Mouse (Mus musculus): Measurements from ENCODE around the gene Eefsec. TPM values are rescaled to one million over a fixed set of nuclear protein-coding genes. Genes with fewer than 3 reads are reported as not detected.

Gene Eefsec
- total RNA-seq, 2 experiments from 2014 or later: 10.5 to 17.0 TPM

DNA sequence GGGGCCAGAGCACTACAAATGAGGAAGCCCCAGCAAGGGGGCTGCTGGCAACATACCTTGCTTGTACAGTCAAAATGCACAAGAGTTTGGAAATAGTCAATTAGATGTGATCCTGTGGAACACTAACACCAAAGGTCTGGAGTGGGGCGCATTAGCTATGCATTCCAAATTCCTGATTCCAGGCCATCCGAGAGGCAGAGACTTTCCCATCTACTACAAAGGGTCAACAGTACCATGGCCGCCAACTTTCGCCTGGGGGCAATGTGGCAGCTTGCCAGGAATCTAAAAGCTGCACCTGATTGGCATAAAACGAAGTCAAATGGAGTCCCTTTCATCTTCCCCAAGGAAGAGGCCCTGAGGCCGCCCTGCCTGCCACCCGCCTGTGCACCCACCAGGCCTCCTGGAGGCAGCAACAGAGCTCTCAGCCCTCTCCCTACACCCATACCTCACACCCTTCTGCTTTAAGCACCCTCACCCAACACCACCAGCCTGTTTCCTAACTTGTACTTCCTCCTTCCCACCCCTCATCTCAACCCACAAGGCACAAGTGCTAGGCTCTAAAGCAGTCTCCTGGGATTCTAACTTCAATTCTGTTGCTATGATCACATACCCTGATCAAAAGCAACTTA, 30.1 kb downstream of the Eefsec start:
- peak; percentile 91 for ATAC-seq (replicated peaks; ENCODE audit: poor library complexity)

DNA sequence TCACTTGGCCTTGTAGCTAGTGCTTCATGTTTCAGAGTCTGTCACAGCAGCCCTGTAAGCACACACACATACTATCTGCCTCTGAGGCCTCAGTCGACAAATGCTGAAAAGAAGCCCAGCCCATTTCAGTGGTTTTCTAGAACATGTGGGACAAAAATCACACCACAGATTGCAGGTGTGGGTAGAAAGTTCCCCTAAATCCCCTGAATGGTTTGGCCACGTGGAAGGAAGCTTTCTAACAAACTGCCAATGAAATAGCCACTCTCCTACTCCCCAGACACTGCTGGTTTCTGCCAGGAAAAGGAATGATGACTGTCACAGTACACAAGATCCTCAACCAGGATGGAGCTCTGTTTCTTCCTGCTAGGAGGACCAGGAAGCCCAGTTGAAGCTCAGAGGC, 33.7 kb downstream of the Eefsec start:
- ATAC-seq (replicated peaks; ENCODE audit: poor library complexity): no peak

DNA sequence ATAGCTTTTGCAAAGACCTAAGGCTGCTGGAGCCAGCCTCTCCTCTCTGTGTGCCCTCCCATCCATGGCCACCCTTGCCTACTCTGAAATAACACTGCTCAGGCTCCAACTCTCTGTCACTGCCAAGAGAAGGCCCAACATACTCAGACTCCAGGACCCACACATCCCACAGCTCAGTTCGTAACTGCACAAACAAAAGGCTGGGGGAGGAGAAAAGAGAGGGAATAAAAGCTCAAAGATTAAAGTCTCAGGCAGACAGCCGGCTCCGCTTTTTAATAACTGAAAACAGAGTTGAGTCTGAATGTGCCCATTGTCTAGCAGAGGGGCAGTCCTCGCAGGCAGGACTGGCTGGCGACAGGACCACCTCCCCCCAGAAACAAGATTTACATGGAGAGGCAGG, 36.8 kb downstream of the Eefsec start:
- no peak for ATAC-seq (replicated peaks; ENCODE audit: poor library complexity)

DNA sequence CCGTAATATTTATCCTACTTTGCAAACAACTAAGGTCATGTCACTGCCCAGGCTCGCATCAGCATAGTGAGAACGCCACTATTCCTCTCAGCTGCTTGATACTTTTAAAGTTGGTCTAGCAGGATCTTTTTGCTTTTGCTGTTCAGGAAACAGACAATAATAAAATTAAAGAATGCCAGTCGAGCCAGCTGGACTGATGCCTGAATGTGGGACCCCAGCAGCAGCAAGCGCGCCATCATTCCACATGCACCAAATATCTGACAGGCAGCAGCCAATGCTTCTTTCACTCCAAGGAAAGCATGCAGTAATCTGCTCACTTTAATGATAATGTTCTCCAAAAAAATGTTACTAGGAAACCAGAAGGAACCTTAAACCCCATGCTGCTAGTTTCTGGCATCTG, 45.9 kb downstream of the Eefsec start:
- ATAC-seq (replicated peaks; ENCODE audit: poor library complexity): no peak

DNA sequence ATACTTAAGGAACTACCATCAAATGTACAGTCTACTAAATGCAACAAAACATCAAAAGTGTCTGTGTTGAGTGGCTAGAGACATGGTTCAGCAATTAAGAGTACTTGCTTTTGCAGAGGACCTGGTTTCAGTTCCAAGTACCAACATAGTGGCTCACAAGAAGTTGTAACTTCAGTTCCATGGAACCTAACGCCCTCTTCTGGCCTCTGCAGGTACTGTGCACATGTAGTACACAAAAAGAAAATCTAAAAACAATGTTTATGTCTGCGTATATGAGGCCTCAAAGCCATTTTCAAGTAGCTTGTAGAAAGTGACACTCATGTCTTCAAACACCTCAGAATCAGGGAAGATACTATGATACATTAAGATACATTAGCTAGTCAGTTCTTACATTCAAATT, 48.4 kb downstream of the Eefsec start:
- ATAC-seq (replicated peaks; ENCODE audit: poor library complexity): no peak

DNA sequence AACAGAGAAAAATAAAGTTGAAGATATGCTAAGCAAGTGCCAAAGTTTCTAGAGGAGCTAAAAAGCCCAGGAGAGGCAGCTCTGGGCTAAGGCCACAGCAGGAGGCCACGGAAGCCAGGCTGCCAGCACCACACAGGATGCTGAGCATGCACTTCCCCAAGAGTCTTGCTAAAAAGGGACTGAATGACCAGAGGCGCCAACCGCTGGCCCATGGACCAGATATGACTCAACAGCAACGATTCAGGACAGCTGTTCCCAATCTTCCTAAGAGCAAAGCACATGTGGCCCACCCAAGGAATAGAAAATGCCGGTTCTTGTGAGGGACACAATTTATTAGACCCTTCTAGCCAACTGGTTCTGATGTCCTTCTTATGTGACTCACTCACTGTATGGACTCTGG, 57.4 kb downstream of the Eefsec start:
- ATAC-seq (replicated peaks; ENCODE audit: poor library complexity): peak; percentile 48; the same call in 1 of the 2 replicates

DNA sequence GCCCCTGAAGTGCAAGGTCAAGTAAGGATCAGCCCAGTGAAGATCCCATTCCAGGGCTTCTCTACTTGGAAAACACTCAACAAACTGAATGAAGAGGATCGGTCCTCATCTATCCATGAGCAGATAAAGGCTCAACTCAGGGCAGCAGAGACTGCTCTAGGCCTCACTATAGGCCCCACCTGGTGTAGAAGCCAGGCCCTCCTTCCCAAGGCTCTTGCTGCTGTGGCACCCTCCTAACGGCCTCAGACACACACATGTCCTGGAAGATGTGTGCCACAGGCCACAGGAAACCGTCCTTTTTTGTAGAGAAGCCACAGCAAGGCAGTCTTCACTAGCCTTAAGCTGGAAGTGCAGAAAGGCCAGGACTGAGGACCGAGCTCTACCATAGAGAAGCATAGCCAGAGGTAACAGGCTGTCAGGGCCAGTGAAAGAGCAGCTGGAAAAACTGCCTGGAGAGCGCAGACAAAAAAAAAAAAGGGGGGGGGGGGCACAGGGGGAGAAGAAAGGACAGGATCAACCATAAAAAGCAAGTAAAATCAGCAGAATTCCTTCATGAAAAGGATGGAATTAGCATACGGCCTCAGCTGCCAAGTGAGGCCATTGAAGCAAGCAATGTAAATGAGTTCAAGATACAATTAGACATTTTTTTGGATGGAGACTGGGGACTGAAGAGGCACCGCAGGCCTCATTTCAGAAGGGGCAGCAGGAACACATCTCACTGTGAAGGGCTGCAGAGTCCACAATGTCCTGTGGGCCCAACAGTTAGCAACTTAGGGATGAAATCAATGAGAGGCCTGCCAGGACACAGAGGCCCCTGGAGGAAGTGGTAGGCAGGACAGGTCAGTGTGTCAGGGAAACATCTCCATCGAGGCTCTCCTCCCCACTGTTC, 58.3 kb downstream of the Eefsec start:
- ATAC-seq (replicated peaks; ENCODE audit: poor library complexity): no peak

DNA sequence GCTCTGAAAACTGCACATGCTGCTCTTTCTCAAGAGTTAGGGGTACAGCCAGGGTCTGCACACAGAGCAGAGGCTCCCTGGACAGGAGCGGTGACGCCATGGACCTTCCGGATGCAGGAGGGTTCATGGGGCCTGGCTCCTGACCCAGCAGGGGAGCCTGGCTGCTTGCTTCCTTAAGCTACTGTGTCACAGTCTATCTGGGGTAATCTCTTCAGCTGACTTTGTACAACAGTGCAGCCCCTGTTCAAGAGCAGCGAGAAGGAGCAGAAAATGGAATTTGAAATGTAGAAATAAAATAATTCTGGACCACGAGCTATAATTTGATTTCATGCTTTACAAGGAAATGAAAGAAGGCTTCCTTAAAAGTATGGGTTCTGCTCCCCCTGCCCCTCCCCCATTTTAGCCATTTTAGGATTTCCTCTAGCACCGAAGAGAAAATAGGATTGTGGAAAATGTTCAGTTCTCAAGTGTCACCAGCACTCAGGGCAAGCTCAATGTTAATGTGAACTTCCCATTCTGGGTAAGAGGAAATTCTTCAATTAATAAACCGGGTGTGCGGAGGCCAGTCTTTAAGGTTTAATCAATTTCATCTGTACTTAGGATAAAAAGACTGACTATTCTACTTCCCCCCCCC, 61.8 kb downstream of the Eefsec start:
- no peak for ATAC-seq (replicated peaks; ENCODE audit: poor library complexity)

DNA sequence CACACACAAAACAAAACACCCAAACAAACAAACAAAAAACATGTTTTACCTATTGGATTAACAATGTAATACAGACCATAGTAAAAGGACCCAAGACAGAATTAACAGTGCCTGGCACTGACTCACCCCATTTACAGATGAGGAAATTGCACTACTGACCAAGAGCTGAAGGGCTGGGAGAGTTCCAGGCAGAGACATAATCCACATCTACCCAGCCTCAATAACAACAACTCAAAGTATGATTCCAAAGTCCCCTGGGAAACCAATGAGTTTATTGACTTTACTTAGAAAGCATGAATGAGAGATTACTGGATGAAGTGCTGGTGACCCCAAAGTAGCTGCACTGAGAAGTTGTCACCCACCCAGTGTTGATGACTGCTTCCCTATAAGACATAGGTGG, 62.6 kb downstream of the Eefsec start:
- no peak for ATAC-seq (replicated peaks; ENCODE audit: poor library complexity)

DNA sequence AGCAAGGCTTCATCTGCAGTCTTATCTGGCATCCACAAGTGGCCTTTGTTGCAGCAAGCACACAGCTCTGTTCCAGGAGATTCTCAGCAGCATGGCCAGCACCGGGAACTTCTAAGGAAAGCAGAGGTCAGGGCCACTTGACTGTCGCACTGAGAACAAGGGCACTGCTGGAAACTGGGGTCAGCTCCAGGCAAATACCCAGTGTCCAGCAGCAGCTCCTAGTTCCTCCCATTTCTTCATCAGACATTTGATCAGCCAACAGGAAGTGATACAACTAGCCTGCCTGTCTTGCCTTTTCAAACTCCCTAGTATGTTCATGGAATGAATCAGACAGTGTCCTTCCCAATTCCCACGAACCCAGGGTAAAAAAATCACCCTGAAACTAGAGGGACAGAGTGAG, 66.6 kb downstream of the Eefsec start:
- peak; percentile 24; the same call in 1 of the 2 replicates for ATAC-seq (replicated peaks; ENCODE audit: poor library complexity)

DNA sequence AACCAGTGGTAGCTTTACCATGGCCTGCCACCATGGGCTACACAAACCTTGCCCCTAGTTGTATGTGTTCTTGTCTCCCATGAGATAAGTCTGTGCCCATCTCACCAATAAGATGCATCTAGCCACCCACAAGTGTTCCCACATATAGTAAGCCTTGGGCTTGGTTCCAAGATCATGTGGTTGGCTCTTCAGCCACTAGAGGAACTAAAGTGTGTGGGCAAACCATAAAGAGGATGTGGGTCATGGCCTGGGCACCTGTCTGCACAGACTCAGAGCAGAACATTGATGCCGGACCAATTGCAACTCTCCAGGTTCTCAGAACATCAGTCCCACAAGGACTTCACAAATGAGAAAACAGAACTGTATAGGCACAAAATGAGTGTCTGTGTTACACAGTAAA, 67.5 kb downstream of the Eefsec start:
- peak; percentile 90 for ATAC-seq (replicated peaks; ENCODE audit: poor library complexity)

DNA sequence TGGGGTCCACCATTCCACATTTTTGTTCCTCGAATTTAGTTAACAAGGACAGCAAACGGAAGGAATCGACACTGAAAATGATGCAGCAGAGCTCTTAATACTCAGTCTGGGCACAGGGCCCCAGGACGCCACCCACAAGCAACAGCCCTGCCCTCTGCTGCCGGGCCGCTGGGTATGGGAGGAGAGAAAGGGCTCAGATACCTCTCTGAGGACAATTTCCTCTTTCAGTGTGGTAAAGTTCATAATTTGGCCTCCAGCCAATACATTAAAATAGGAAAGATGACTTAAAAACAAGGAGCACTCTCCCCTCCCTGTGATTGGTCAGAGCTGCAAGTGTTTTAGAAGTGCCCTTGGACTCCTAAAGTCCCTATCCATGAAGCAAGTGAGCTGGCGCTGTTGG, 72.1 kb downstream of the Eefsec start:
- peak; percentile 52; the same call in 1 of the 2 replicates for ATAC-seq (replicated peaks; ENCODE audit: poor library complexity)

DNA sequence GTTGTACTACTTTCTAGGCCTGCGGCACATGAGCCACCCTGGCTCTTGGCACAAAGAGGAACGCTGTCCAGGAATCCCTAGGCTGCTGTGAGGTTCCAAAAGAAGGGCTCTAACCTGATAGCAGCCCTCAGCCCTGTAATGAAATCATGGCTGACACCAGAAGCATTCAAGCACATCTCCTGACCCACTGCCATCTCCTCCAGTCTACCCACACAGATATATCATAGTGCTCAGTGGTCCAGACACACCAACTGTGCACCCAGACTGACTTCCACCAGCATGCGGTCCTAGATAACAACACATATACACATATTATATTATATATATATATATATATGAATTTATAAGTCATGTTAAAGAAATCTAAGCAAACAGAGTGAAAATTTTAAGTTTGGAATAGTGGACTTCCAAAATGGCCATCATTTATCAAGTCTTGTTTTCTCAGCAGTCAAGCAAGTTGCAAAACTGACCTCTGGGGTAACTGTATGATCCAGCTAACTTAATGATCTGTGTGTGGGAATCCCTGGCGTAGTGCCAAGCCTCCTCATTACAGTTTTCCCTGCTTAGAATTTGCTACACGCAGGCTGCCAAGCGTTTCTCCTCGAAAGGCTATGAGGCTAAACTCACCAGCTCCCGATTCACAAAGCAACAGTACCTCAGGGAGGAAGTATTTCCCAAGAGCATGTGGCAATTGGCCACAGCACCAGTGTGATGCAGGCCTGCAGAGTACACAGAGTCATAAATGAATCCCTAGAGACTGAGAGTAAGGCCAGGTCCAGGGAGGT, 76.3 kb downstream of the Eefsec start:
- ATAC-seq (replicated peaks; ENCODE audit: poor library complexity): peak; percentile 72

DNA sequence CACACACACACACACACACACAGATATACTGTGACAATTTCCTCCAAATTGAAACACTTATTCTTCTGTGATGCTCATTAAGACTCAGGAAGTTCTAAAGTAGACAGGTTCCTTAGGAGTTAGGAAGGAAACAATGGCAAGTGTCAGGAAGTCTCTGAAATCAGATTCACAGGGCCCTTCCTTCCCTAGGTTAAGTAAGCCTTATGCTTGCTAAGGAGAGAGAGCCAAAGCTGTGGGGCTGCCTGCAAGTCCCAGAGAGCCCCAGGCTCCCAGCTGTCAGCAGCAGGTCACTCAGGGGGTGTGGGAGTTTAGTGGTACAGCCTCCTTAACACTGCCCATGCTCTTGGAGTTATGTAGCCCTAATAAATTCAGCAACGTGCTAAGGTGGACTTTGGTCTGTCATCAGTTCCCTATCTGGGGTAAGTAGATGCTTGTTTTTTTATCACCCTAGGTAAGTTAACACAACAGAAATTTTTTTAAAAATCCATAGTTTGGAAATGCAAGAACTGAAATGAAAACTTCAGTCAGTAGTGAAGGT, 82.8 kb downstream of the Eefsec start:
- no peak for ATAC-seq (replicated peaks; ENCODE audit: poor library complexity)

DNA sequence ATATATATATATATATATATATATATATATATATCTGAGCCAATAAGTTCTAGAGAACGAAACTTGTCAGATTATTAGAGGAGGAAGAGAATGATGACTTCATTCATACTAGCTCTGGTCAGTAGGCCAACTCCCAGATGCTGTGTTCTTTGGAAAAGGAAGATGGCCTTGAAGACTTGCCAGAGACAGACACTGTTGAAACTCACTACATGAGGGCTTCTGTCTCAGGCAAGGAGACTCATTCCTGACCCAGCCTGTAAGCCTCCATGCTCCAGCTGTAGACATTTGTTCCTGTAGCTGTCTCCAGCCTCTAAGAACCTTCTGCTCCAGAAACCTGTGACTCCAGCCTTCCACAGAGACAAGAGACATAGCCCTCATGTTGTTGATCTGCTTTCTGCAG, 85.2 kb downstream of the Eefsec start:
- no peak for ATAC-seq (replicated peaks; ENCODE audit: poor library complexity)

DNA sequence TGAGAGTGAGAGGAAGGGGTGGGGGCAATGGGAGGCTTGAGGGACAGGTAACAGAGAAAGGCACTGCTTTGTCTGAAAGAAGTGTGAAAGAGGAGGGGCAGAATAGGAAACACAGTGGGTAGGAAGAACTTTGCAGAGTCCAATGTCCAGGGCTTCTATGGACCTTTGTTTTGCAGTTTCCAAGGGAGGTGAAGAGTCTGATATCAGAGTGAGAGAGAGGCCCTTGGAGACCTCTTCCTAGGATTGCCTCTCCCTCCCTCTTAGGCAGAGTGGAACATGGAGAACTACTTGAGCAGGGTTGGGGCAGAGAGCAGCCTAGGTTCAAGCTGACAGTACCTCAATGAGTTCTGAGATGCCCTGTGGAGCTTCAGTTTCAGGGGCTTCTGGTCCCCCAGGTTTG, 88.1 kb downstream of the Eefsec start:
- ATAC-seq (replicated peaks; ENCODE audit: poor library complexity): no peak

DNA sequence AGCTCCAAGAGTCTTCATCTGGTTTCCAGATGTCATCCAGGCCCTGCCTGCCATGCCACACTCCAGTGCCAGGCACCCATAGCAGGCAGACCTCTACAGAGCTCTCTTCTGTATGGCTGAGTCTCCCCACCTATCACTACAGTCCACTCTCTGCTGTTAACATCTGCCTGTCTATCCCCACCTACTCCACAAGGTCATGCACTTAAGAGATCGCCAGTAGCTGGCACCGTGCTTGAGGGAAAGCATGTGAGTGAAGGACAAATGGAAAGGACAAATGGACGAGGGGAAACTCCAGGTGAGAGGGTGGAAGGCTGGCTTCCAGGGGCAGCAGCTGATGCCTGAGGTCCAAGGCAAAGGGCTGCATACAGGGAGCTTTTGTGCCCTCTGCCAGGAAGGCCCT, 90.5 kb downstream of the Eefsec start:
- no peak for ATAC-seq (replicated peaks; ENCODE audit: poor library complexity)

DNA sequence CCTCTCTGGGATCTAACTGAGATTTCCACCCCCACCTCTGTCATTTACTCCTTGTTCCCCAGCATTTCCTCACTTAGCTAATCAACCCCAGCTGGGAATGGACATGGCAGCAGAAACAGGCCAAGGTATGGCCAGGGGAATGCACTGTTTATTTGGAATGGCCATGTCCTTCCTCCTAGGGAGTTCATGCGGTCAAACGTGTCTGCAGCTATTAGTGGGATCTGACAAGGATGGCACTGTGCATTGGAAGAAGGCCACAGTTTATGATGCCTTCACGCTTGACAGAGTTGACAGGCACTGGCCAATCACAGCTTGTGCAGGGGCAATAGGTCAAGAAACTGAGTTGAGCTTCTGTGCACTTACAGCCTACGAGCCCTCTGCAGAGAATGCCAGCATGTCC, 93.8 kb downstream of the Eefsec start:
- no peak for ATAC-seq (replicated peaks; ENCODE audit: poor library complexity)

DNA sequence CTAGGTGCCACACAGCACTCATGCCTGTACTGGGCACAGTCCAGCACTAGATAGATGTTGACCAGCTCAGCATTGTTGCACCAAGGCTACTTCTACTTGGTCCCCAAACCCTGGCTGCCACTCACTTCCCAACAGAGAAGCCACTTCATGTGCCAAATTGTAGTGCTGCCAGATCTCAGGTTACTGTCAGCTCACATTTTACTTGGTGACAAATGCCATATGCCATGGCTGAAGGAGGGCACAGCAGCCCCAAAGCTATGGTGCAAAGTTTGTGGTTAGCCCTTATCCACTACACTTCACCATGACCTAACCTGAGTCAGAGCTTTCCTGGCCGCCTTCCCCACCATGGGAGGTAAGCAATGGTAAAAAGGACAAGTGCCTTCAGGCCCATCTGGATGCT, 99.6 kb downstream of the Eefsec start:
- ATAC-seq (replicated peaks; ENCODE audit: poor library complexity): no peak

DNA sequence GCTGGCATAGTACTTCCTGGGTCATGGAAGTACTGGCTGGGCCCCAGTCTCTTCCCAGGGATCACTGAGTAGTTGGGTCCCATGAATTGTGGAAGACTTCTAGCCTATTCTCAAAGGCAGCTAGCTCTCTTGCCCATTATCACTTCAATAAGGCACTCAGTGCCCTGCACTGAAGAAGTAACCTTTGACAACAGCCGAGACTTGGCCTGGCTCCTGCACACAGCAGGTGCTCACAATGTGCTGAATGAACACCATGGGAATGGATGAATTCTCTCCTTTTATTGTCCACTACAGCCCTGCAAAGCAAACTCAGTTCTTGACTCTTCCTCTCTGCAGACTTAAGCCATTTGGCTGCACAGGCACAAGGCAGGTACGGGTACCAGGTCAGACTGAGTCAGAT, 101.0 kb downstream of the Eefsec start:
- ATAC-seq (replicated peaks; ENCODE audit: poor library complexity): no peak
